8 mouse cellular contexts compared by ENCODE assay signal in the genomic region with DNA sequence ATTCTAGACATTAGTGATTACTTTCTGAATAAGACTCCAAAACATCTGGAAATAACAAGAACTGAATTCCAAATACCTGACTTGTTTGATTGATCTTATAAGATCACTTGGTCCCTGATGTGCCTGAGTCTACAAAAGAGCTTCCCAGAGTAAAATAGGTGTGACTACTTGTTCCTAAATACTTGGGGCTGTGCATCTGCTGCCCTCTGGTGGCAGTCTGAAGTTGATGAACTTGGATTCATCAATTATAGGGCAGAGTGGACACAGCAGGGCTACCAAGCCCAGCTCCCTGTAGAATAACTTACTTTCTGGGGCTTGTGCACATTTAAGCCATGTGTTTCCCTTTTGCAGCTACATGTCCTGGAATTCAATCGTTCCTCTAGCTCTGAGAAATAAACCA. TPM values are rescaled to one million over a fixed set of nuclear protein-coding genes. Genes with fewer than 3 reads are reported as not detected.
DNase-seq lines count a peak whose midpoint lies in the region; ATAC-seq lines count a peak whose summit lies in the region.
"Had no signal": no experiment of that assay in that cellular context is flagged by ENCODE, and none has a peak within 500 bp of the region (broad histone marks: within the 10 kb centered on the region; RNA-seq: fewer than 3 reads in every experiment).

No protein-coding gene starts in this region.

- H3K27me3 ChIP-seq in forebrain, embryonic 15.5 days, result no peaks in the 10 kb centered on the region
- H3K27me3 ChIP-seq in hindbrain, embryonic 13.5 days, result no peaks in the 10 kb centered on the region
- H3K27me3 ChIP-seq: megakaryocyte, embryonic 14.5 days had no signal

- no peak overlapping the region for H3K9ac ChIP-seq in forebrain, embryonic 15.5 days (replicated peaks)
- no peak overlapping the region for H3K9ac ChIP-seq in hindbrain, embryonic 13.5 days

- WGBS in forebrain, embryonic 15.5 days, result 21% methylated on average over 1 of the region's 1 CpGs
- 23% methylated on average over 1 of the region's 1 CpGs for WGBS in hindbrain, embryonic 13.5 days

- ATAC-seq in forebrain, embryonic 15.5 days (replicated peaks), result 0 out of 2 replicates have a peak, but pooled peaks have one; percentile 32
- ATAC-seq in hindbrain, embryonic 13.5 days (ENCODE audit: low FRiP score), result 0 out of 2 replicates have a peak, but pooled peaks have one; percentile 21
- peak; percentile 97 for ATAC-seq in megakaryocyte, adult 5-6 weeks (ENCODE audit: poor library complexity, severe bottlenecking)

- H3K9me3 ChIP-seq in forebrain, embryonic 15.5 days, result no peaks in the 10 kb centered on the region
- H3K9me3 ChIP-seq in hindbrain, embryonic 13.5 days, result no peaks in the 10 kb centered on the region
- H3K9me3 ChIP-seq: megakaryocyte, embryonic 14.5 days had no signal

- H3K4me3 ChIP-seq in forebrain, embryonic 15.5 days, result no peak overlapping the region
- H3K4me3 ChIP-seq in hindbrain, embryonic 13.5 days, result no peak overlapping the region
- H3K4me3 ChIP-seq: megakaryocyte, embryonic 14.5 days had no signal

- no peaks in the 10 kb centered on the region for H3K4me1 ChIP-seq in forebrain, embryonic 15.5 days
- H3K4me1 ChIP-seq in hindbrain, embryonic 13.5 days (replicated peaks), result no peaks in the 10 kb centered on the region

- H3K4me2 ChIP-seq in forebrain, embryonic 15.5 days (replicated peaks), result no peak overlapping the region
- H3K4me2 ChIP-seq in hindbrain, embryonic 13.5 days, result no peak overlapping the region

- DNase-seq in NIH3T3 (ENCODE audit: low read depth), result peak; percentile 90
- peak; percentile 73 for DNase-seq in c-Kit-positive CD71-positive TER-119-positive erythroid progenitor cells, embryonic 14.5 days (ENCODE audit: low spot score)
- peak; percentile 37 to 70 for DNase-seq in layer of hippocampus, postnatal 14 days (ENCODE audit: low spot score in 2 of 2)
- peak; percentile 72 for DNase-seq in right cerebral cortex, postnatal 4 days

- H3K27ac ChIP-seq in forebrain, embryonic 15.5 days (replicated peaks), result no peak overlapping the region
- no peak overlapping the region for H3K27ac ChIP-seq in hindbrain, embryonic 13.5 days

- H3K36me3 ChIP-seq in forebrain, embryonic 15.5 days, result no peaks in the 10 kb centered on the region
- H3K36me3 ChIP-seq in hindbrain, embryonic 13.5 days, result peaks cover 13% of the 10 kb centered on the region; the same call in 1 of the 2 replicates

RNA-seq across cellular contexts. Expression of gene Ripk1, which starts 7.0 kb away (rescaled TPM):
- polyA plus RNA-seq in forebrain, embryonic 15.5 days (2015; fragmentation: Nextera tagmentation; extraction: Ambion mirVana), result 6.3 and 6.6 TPM in 2 replicates
- 6.1 and 6.6 TPM in 2 replicates for polyA plus RNA-seq in hindbrain, embryonic 13.5 days (2015; fragmentation: Nextera tagmentation; extraction: Ambion mirVana)
- 1 to 10 TPM; 7.7 to 8.2 TPM for total RNA-seq in layer of hippocampus, postnatal 14 days (2021)
- total RNA-seq in megakaryocyte, adult 5-6 weeks (2015), result 45.6 and 50.8 TPM in 2 replicates
- 56.9 and 57.3 TPM in 2 replicates for total RNA-seq in megakaryocyte, adult 5-6 weeks (2017)

RNA-seq across cellular contexts. Expression of gene Serpinb6a, which starts 7.4 kb away (rescaled TPM):
- 36.5 and 38.0 TPM in 2 replicates for polyA plus RNA-seq in forebrain, embryonic 15.5 days (2015; fragmentation: Nextera tagmentation; extraction: Ambion mirVana)
- 37.4 and 38.7 TPM in 2 replicates for polyA plus RNA-seq in hindbrain, embryonic 13.5 days (2015; fragmentation: Nextera tagmentation; extraction: Ambion mirVana)
- 10 to 100 TPM; 45.3 to 49.5 TPM for total RNA-seq in layer of hippocampus, postnatal 14 days (2021)
- total RNA-seq in megakaryocyte, adult 5-6 weeks (2015), result 16.8 and 17.8 TPM in 2 replicates
- total RNA-seq in megakaryocyte, adult 5-6 weeks (2017), result 19.6 and 19.8 TPM in 2 replicates

RNA-seq across cellular contexts. Expression of gene Nqo2, which starts 30.7 kb away (rescaled TPM):
- polyA plus RNA-seq in forebrain, embryonic 15.5 days (2015; fragmentation: Nextera tagmentation; extraction: Ambion mirVana), result 5.0 and 6.7 TPM in 2 replicates
- polyA plus RNA-seq in hindbrain, embryonic 13.5 days (2015; fragmentation: Nextera tagmentation; extraction: Ambion mirVana), result 9.0 and 10.3 TPM in 2 replicates
- 1 to 10 TPM; 5.3 to 7.1 TPM for total RNA-seq in layer of hippocampus, postnatal 14 days (2021)
- total RNA-seq in megakaryocyte, adult 5-6 weeks (2015), result 93.7 and 94.6 TPM in 2 replicates
- total RNA-seq in megakaryocyte, adult 5-6 weeks (2017), result 77.5 and 81.5 TPM in 2 replicates

RNA-seq across cellular contexts. Expression of gene Bphl, which starts 42.2 kb away (rescaled TPM):
- polyA plus RNA-seq in forebrain, embryonic 15.5 days (2015; fragmentation: Nextera tagmentation; extraction: Ambion mirVana), result 32.9 and 35.9 TPM in 2 replicates
- 34.9 and 39.8 TPM in 2 replicates for polyA plus RNA-seq in hindbrain, embryonic 13.5 days (2015; fragmentation: Nextera tagmentation; extraction: Ambion mirVana)
- total RNA-seq in layer of hippocampus, postnatal 14 days (2021), result 10 to 100 TPM; 39.3 to 46.4 TPM
- 33.3 and 47.8 TPM in 2 replicates for total RNA-seq in megakaryocyte, adult 5-6 weeks (2015)
- 13.9 and 17.1 TPM in 2 replicates for total RNA-seq in megakaryocyte, adult 5-6 weeks (2017)

Comparison
In these comparisons a context has a peak if more than half of its experiments do, and no peak if none do; other contexts are left out.
1. ATAC-seq: peak in every context shown above with its lines; median percentile 97 in megakaryocyte, adult 5-6 weeks; 32 in forebrain, embryonic 15.5 days; 21 in hindbrain, embryonic 13.5 days.
2. RNA of gene Ripk1, which starts 7.0 kb away (total RNA-seq): 45.6 to 57.3 TPM in megakaryocyte, adult 5-6 weeks; 7.7 to 8.2 TPM in layer of hippocampus, postnatal 14 days; every median in the first group is over 4 times any median in the second.
3. RNA of gene Nqo2, which starts 30.7 kb away (total RNA-seq): 77.5 to 94.6 TPM in megakaryocyte, adult 5-6 weeks; 5.3 to 7.1 TPM in layer of hippocampus, postnatal 14 days; every median in the first group is over 4 times any median in the second.
4. Peak in every context shown above with its lines, with median percentiles within 50 percentile points of each other: DNase-seq.